Comparison of ENCODE assay signal across 8 mouse cellular contexts in the genomic region with DNA sequence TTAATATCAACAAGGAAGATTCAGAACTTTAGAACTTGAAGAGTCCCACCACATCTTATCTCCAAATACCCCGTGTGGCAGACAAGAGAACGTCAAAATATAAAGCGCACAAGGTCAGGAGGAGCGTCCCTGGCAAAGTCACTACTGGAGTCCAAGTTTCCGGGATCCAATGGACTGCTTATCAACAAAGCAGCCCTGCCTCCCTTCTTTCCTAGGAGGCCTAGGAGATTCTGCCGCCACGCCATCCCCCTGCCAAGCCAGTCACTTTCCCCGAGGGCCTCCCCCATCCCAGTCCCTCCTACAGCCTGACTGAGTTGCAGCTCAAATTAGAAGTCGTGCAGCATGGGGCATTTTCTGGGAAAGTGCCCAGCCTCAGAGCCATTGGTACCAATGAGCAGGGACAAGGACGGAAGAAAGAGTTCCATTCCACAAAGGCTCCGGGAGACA. TPM values are rescaled to one million over a fixed set of nuclear protein-coding genes. Genes with fewer than 3 reads are reported as not detected.
DNase-seq lines count a peak whose midpoint lies in the region; ATAC-seq and TF ChIP-seq lines count a peak whose summit lies in the region.

No protein-coding gene starts in this region.

- no peaks in the 10 kb centered on the region for H3K27me3 ChIP-seq in liver, adult 2 months (ENCODE audit: control insufficient read depth, insufficient read depth, low read length)
- H3K27me3 ChIP-seq in embryonic facial prominence, embryonic 10.5 days (replicated peaks; ENCODE audit: low read depth, poor library complexity, severe bottlenecking): no peaks in the 10 kb centered on the region
- no peaks in the 10 kb centered on the region for H3K27me3 ChIP-seq in kidney, embryonic 15.5 days
- H3K27me3 ChIP-seq in liver, embryonic 14.5 days (ENCODE audit: control insufficient read depth, insufficient read depth, low read length): no peaks in the 10 kb centered on the region

- no peak for ATAC-seq in kidney, embryonic 15.5 days (replicated peaks; ENCODE audit: low FRiP score)
- no peak for ATAC-seq in liver, embryonic 14.5 days (ENCODE audit: insufficient read depth)
- no peak for ATAC-seq in monocyte, adult 5-6 weeks (replicated peaks; ENCODE audit: insufficient number of reproducible peaks, low FRiP score, low TSS enrichment, poor library complexity, severe bottlenecking)

- WGBS in liver, adult 2 months: 4% methylated on average over 11 of the region's 11 CpGs
- 26% methylated on average over 11 of the region's 11 CpGs for WGBS in embryonic facial prominence, embryonic 10.5 days
- 16% methylated on average over 11 of the region's 11 CpGs for WGBS in kidney, embryonic 15.5 days
- WGBS in liver, embryonic 14.5 days (ENCODE audit: insufficient replicate concordance): 20% methylated on average over 11 of the region's 11 CpGs

- peak; percentile 58 for DNase-seq in liver, adult 2 months (ENCODE audit: extremely low read depth, low read depth, low spot score)
- no peak for DNase-seq in liver
- no peak for DNase-seq in embryonic facial prominence, embryonic 10.5 days (ENCODE audit: low spot score)
- DNase-seq in heart, adult 9 months (ENCODE audit: low spot score in 2 of 2): peak; percentile 62 to 64
- no peak for DNase-seq in liver, embryonic 14.5 days (ENCODE audit: low read depth in 3 of 3, low spot score in 3 of 3)
- DNase-seq in ovary, postnatal 10 days (ENCODE audit: low spot score): peak; percentile 12

- peak overlapping the region; percentile 85 for H3K9ac ChIP-seq in liver, adult 2 months (ENCODE audit: low read depth, low read length)
- peak overlapping the region; percentile 78 for H3K9ac ChIP-seq in kidney, embryonic 15.5 days
- H3K9ac ChIP-seq in liver, embryonic 14.5 days (replicated peaks): peak overlapping the region; percentile 81

- TF ChIP-seq EP300 in liver, embryonic 14.5 days (IDR thresholded peaks at IDR 0.05; ENCODE audit: low read depth): no peak

- H3K4me2 ChIP-seq in kidney, embryonic 15.5 days: peak overlapping the region; percentile 93
- peak overlapping the region; percentile 92 for H3K4me2 ChIP-seq in liver, embryonic 14.5 days (ENCODE audit: low read depth)

- H3K36me3 ChIP-seq in liver, adult 2 months (ENCODE audit: control insufficient read depth, insufficient read depth, low read length): no peaks in the 10 kb centered on the region
- no peaks in the 10 kb centered on the region for H3K36me3 ChIP-seq in embryonic facial prominence, embryonic 10.5 days (replicated peaks)
- no peaks in the 10 kb centered on the region for H3K36me3 ChIP-seq in kidney, embryonic 15.5 days
- no peaks in the 10 kb centered on the region for H3K36me3 ChIP-seq in liver, embryonic 14.5 days (replicated peaks; ENCODE audit: control insufficient read depth, insufficient read depth, low read depth)

- no peaks in the 10 kb centered on the region for H3K9me3 ChIP-seq in embryonic facial prominence, embryonic 10.5 days
- no peaks in the 10 kb centered on the region for H3K9me3 ChIP-seq in kidney, embryonic 15.5 days (replicated peaks)
- no peaks in the 10 kb centered on the region for H3K9me3 ChIP-seq in liver, embryonic 14.5 days (ENCODE audit: control insufficient read depth, low read length)

- TF ChIP-seq POLR2A in liver, adult 2 months (IDR thresholded peaks at IDR 0.05; ENCODE audit: extremely low read depth, insufficient read depth, low read length): no peak

- peaks cover 8% of the 10 kb centered on the region; the same call in 1 of the 2 replicates for H3K4me1 ChIP-seq in liver, adult 2 months (ENCODE audit: control insufficient read depth, insufficient read depth, low read length)
- H3K4me1 ChIP-seq in embryonic facial prominence, embryonic 10.5 days: peaks cover 22% of the 10 kb centered on the region
- peaks cover 18% of the 10 kb centered on the region for H3K4me1 ChIP-seq in kidney, embryonic 15.5 days
- H3K4me1 ChIP-seq in liver, embryonic 14.5 days (replicated peaks; ENCODE audit: control insufficient read depth in 2 of 2, insufficient read depth in 2 of 2, low read length in 1 of 2): peaks cover 3 to 25% of the 10 kb centered on the region in 2 experiments

- H3K27ac ChIP-seq in liver, adult 2 months (replicated peaks; ENCODE audit: insufficient read depth, low read depth, low read length): peak overlapping the region; percentile 85
- peak overlapping the region; percentile 80 for H3K27ac ChIP-seq in embryonic facial prominence, embryonic 10.5 days (replicated peaks)
- peak overlapping the region; percentile 73 for H3K27ac ChIP-seq in kidney, embryonic 15.5 days
- H3K27ac ChIP-seq in liver, embryonic 14.5 days: peak overlapping the region; percentile 54

- no peak for TF ChIP-seq CTCF in liver, adult 2 months (IDR thresholded peaks at IDR 0.05; ENCODE audit: low read depth, low read length)
- TF ChIP-seq CTCF in liver, embryonic 14.5 days (IDR thresholded peaks at IDR 0.05; ENCODE audit: low read depth): no peak

- peak overlapping the region; percentile 77 for H3K4me3 ChIP-seq in liver, adult 2 months (ENCODE audit: insufficient read depth, low read depth, low read length)
- peak overlapping the region; percentile 77 for H3K4me3 ChIP-seq in embryonic facial prominence, embryonic 10.5 days
- H3K4me3 ChIP-seq in kidney, embryonic 15.5 days (replicated peaks): peak overlapping the region; percentile 80
- H3K4me3 ChIP-seq in liver, embryonic 14.5 days (ENCODE audit: insufficient read depth in 1 of 2, low read depth in 2 of 2, low read length in 2 of 2): peak overlapping the region; percentile 60 to 78

- H3K79me2 ChIP-seq in liver, adult 2 months (ENCODE audit: control insufficient read depth, insufficient read depth, low read length): peaks cover 19% of the 10 kb centered on the region

RNA-seq across cellular contexts. Expression of a gene that starts 0.8 kb away (rescaled TPM):
- total RNA-seq in liver, adult 2 months (2014; rRNA removed): 9.6 and 13.5 TPM in 2 replicates
- 16.9 and 22.1 TPM in 2 replicates for polyA plus RNA-seq in liver, adult 2 months (2012; rRNA removed)
- 20.4 and 21.0 TPM in 2 replicates for polyA plus RNA-seq in embryonic facial prominence, embryonic 10.5 days (2016; fragmentation: Nextera tagmentation; extraction: Ambion mirVana)
- polyA plus RNA-seq in kidney, embryonic 15.5 days (2015; fragmentation: Nextera tagmentation; extraction: Ambion mirVana): 27.1 and 33.1 TPM in 2 replicates
- 4.9 and 5.0 TPM in 2 replicates for polyA plus RNA-seq in liver, embryonic 14.5 days (2012; rRNA removed)
- 2.4 and 3.1 TPM in 2 replicates for polyA plus RNA-seq in liver, embryonic 14.5 days (2014; fragmentation: Nextera tagmentation; extraction: Ambion mirVana)
- 4.2 to 14.6 TPM (median 9.3 TPM) in 3 replicates for total RNA-seq in monocyte, adult 5-6 weeks (2017)

RNA-seq across cellular contexts. Expression of a gene that starts 1.2 kb away (rescaled TPM):
- 0.46 and 0.74 TPM in 2 replicates for total RNA-seq in liver, adult 2 months (2014; rRNA removed)
- 0.46 and 0.64 TPM in 2 replicates for polyA plus RNA-seq in liver, adult 2 months (2012; rRNA removed)
- polyA plus RNA-seq in embryonic facial prominence, embryonic 10.5 days (2016; fragmentation: Nextera tagmentation; extraction: Ambion mirVana): 1.2 and 1.6 TPM in 2 replicates
- polyA plus RNA-seq in kidney, embryonic 15.5 days (2015; fragmentation: Nextera tagmentation; extraction: Ambion mirVana): 1.7 and 2.6 TPM in 2 replicates
- 0.34 and 0.39 TPM in 2 replicates for polyA plus RNA-seq in liver, embryonic 14.5 days (2012; rRNA removed)
- 0.14 and 0.20 TPM in 2 replicates for polyA plus RNA-seq in liver, embryonic 14.5 days (2014; fragmentation: Nextera tagmentation; extraction: Ambion mirVana)
- total RNA-seq in monocyte, adult 5-6 weeks (2017): 0.39 TPM in 1 of 3 replicates, not detected in the others

Comparison
In these comparisons a context has a peak if more than half of its experiments do, and no peak if none do; other contexts are left out.
1. DNase-seq: peak in liver, adult 2 months (single experiment), heart, adult 9 months (2 of 2) and ovary, postnatal 10 days (single experiment); none in liver (single experiment), embryonic facial prominence, embryonic 10.5 days (single experiment) and liver, embryonic 14.5 days (0 of 3).
2. Peak in every context shown above with its lines, with median percentiles within 50 percentile points of each other: H3K27ac ChIP-seq, H3K4me3 ChIP-seq and H3K9ac ChIP-seq.